Mouse (Mus musculus) skeletal muscle tissue, adult 2 months (tissue): ENCODE measurements around the gene Ift122.
"Not testable (repeated sequence)": the region's sequence is repeated elsewhere in the genome, so short reads cannot be mapped to it uniquely, and the experiment has no call there.

Experiments used
- DNase-seq: peaks from one replicate; pipeline ENCODE4 v3.0.0-alpha.2; 2012; ENCODE audit warnings: low read depth, low spot score

Gene Ift122

DNA sequence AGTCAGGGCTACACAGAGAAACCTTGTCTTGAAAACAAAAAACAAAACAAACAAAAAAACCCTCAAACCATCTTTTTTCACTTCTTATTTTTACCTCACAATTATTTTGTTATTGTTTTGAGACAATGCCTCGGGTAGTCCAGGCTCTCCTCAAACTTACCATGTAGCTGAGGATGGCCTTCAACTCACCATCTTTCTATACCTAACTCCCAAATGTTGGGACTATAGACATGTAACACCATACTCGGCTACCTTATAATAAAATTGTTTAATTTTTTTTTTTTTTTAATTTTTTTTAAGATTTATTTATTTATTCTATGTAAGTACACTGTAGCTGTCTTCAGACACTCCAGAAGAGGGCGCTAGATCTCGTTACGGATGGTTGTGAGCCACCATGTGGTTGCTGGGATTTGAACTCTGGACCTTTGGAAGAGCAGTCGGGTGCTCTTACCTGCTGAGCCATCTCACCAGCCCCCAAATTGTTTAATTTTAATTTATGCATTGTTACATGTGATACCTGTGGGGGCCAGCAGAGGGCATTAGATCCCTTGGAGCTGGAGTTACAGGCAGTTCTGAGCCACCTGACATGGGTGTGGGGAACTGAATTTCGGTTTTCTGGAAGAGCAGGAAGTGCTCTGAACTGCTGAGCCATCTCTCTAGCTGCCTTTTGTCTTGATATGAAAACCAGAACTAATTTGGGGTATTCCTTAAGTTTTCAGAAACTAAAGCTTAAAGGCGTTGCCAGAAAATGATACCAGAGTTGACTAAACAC lies 6.4 kb upstream of the Ift122 start:
- peak; percentile 52 for DNase-seq

DNA sequence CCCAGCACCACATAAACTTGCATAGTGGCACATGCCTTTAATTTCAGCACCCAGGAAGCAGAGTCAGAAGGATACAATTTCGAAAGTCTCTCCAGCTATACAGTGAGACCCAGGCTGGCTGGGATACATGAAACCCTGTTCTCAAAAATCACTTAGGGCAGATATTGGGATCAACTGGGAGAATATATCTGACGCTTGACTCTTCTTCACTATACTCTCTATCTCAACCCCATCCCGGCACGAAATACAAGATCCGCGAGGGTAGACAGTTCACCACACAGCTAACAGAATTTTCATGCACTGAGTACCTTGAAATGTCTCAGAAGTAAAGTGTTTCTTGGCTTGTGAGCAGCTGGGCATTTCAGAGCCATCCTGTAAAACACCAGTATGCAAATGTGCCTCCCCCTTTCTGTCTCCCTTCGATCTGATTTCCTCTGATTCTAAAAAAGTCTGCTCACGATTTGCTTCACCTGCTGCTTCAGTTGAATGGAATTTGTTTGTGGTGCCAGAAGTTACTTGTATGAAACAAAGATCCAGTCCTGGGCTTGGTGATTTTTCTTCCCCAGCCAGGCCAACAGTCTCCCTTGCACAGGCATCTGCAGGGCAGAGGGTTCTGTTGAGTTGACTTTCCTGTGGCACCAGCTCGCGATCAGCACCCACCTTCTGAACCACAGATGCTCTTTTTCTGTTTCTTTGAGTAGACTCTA lies 4.5 kb upstream of the Ift122 start:
- DNase-seq: no peak

DNA sequence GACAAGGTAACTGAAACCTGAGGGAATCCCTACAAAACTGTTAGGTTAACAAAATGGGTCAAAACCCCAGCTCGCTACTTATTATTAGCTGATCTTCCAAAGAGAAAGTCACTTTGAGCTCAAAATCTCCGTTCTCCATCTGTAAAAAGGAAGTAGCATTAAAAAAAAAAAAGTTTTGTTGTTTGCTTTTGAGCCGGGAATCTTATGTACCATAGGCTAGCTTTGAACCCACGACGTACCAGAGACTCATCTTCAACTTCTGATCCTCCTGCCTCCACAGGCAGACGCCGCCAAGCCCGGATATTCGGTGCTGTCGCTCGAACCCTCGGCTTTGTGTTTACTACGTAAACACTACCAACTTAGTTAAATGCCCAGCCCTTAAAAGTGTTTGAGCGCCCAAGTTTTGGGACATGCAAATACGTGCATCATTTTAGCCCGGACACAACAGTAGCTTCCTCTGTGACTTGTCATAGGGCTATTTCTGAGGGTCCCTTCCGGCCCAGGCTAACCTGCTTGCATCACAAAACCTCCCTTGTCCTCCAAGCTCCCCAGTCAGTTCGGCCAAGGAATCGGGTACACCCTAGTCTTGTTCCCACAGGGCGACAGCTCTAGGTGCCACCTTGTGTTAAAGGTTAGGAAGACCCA lies 702 bp upstream of the Ift122 start:
- DNase-seq: no peak

DNA sequence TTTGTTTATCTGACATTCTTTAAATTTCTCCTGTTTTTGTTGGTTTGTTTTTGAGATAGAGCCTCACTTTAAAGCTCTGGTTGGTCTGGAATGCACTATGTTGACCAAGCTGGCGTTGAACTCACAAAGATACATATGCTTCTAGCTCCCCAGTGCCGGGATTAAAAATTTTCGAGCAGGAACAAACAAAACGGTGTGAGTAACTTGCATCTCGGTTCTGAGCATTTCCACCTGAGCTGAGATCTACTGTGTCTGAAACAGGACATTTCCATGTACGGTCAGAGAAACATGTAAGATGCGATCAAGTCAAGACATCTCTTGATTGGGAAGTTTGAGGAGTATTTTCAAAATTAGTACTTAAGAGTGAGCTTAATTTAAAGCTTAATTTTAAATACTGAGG lies 715 bp downstream of the Ift122 start:
- no peak for DNase-seq

DNA sequence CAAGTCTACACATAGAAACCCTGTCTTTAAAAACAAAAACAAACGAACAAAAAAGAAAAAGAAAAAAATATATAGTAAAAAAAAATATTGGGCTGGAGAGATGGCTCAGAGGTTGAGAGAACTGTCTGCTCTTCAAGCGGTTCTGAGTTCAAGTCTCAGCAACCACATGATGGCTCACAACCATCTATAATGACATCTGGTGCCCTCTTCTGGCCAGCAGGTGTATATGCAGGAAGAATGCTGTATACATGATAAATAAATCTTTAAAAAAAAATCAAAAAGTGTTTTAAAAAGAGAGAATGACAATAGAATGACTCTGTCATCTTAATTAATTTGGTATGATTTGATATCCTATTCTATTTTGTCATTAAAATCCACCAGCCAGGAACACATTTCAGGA lies 1.2 kb downstream of the Ift122 start:
- no peak for DNase-seq

DNA sequence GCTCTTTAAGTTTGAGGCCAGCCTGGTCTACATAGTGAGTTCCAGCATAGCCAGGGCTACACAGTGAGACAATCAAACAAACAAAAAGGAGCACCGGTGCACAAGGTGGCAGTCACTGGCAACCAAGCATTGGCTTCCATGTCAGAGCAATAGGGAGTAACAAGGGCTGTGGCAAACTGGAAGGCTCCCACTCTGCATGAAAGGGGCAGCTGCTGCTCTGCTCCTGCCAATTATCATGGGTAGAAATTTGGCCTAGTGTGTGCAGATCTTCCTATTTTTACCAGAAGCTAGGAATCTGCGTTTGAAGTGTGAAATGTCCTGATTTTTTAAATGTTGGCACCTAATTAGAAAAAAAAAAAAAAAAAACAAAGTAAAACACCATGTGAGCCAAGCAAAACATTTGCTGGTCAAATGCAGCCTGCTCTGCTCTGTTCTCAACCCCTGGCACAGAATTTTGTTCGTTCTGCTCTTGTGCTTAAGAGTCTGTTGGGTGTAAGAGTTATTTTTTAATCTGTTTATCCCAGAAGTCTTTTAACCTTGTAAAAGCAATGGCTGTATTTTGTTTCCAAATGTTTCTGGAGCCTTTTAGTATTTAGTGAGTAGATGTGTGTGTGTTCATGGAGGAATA lies 2.6 kb downstream of the Ift122 start:
- DNase-seq: no peak

DNA sequence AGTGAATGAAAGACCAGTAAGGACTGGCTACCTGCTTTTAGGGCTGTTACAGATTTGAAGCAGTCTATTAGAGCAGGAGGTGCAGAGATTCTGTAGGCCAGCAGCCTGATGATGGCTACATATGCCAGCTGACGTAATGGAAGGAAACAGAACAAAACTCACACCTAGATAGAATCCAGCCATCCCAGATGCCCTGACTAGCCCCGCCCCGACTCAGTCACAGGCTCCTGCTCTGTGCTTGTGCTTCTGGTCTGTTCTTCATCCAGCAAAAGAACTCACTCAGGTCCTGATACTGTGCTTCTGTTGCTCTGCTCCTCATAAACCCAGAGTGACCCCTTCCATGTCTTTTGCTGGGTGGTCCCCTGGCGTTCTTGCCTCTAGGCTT lies 3.1 kb downstream of the Ift122 start:
- no peak for DNase-seq

DNA sequence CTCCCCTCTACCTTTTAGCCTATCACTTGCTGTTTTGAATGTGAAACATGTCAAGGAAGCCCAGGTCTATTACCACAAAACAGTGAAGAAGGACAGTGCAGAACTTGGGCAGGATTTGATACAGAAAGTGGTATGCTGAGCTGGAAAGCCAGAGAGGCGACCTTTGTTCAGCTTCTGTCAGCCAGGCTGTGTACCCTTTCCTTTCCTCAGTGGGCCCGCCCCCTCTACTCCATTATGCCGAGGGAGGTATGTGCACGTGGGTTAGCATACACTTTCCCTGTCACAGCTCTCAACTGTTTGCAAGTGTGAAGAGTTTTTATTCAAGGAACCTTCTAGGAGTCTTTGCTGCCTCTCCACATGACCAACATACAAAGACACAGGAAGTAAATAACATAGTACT lies 6.0 kb downstream of the Ift122 start:
- DNase-seq: no peak

DNA sequence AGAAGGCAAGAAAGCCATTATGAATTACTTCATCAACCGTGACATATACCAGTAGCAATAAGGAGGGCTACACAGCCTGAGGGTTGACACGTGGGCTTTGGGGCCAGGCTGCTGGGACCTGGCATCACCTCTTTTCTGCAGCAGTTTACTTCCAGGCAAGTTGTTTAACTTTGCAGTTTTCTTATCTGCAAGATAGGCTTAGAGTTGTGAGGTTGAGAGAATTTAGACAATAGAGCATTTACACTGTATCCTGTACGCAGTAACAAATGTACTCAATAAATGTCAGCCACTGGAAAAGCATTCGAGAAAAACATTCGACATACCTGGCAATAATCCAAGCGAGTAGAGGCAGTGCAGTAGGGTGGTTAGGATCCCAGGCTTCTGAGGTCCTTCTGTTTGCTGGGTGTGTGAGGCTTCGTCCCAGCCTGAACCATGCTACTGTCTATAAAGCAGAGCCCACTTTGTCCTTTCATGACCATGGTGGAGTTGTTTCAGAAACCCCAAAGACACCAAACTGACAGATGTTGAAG lies 6.8 kb downstream of the Ift122 start:
- no peak for DNase-seq

DNA sequence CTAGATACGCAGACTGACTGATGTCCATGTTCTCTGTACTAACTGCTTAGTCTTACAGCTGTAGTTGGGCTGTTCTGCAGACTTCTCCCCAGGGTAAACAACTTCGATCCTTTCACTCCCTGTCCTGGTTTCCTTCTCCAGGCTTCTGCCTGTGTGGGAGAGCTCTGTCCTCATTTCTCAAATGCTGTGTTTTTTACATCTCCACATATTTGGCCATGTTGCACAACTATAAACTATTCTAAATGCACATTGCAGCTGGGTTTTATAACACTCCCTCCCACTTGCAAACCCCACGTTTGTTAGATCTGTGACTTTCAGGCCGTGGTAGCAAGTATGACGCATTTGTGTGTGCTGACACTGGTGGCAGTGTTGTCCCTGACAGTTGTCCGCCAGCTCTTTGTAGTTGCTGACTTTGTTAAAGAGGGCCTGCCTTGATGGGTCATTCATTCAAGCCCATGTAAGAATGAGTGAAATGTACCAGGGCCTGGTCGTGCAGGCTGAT lies 10.1 kb downstream of the Ift122 start:
- DNase-seq: no peak

DNA sequence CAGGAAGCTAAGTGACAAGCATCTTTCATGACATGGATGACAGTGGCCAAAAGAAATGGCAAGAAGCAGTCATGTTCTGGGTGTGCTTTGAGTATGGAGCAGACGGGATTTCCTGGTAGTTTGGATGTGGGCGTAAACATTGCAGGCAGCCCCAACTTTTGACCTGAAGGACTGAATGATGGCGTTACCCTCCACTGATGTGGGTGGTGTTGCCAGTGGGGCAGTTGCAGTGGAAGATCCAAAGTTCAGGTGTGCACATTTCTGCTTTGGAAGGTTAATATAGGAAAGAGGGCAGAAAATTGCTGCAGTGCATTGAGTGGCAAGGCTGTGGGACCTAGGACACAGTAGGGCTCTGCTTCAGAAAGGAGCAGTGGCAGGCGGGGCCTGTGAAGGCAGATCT lies 12.0 kb downstream of the Ift122 start:
- DNase-seq: no peak

DNA sequence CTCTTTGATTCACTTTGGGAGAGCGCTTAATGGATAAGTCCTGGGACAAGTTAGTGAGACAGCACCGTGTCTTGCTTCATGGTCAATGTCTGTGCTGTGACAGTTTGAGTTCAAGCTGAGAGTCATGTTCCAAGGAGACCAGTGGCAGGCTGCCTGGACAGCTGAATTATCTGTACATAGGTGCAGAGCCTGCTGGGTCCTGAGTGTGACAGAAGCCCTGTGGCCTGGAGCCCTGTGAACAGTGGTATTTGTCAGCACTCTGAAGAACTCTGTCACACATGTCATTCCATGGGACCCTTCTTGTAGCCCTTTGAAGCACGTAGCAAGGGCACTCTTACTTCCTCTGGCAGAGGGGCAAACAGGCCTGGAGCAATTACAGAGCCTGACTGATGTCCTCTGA lies 13.9 kb downstream of the Ift122 start:
- DNase-seq: not testable (repeated sequence)

DNA sequence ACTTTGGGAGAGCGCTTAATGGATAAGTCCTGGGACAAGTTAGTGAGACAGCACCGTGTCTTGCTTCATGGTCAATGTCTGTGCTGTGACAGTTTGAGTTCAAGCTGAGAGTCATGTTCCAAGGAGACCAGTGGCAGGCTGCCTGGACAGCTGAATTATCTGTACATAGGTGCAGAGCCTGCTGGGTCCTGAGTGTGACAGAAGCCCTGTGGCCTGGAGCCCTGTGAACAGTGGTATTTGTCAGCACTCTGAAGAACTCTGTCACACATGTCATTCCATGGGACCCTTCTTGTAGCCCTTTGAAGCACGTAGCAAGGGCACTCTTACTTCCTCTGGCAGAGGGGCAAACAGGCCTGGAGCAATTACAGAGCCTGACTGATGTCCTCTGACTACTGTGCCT lies 18.0 kb downstream of the Ift122 start:
- DNase-seq: not testable (repeated sequence)

DNA sequence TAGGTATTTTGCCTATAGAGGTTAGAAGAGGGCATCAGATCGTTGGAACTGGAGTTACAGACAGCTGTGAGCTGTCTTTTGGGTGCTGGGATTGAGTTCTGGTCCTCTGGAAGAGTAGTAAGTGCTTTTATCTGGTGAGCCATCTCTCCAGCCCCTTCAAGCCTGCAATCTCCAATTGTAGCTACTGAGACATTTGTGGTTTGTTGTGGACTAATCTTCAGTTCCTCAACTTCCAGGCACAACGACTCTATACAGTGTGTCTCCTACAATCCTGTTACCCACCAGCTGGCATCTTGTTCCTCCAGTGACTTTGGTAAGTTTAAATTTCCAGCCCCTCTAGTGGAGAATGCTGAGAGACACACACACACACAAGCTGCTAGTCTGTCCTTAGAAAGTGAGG lies 24.0 kb downstream of the Ift122 start:
- no peak for DNase-seq

DNA sequence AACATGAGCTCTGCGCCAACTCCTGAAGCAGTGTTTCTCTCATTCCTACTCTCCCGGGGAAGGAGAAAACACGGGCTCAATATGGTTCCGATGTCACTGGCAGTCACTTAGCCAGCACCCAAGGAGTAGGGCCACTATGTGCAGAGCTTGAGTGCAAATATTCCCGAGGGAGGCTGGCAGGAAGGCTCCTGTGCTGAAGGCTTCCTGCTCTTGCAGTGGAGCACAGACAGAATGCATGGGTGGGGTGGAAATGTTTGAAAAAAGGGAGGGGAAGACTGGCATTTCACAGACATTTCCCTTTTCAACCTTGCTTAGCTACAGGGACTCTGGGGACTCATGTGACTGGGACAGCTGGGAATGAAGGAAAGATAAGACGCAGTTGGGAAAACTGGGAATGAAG lies 25.4 kb downstream of the Ift122 start:
- DNase-seq: no peak

DNA sequence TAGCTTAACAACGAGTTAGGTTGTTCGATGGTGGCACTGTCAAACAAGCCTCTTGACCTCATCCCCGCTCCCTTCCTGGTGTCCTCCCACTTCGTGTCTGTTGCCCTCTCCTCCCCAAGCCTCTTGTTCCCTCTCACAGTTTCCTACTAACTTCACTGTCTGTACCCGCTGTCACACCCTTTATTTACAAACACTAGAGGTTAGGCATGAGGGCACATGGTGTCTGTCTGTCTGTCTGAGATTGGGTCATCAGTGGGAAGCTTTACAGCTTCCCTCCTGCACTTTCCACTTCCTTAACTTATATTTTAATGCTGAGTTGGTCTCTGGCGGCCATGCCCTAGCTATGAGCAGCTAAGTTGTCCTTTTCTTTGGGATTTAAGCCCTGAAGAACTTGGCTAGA lies 26.5 kb downstream of the Ift122 start:
- no peak for DNase-seq

DNA sequence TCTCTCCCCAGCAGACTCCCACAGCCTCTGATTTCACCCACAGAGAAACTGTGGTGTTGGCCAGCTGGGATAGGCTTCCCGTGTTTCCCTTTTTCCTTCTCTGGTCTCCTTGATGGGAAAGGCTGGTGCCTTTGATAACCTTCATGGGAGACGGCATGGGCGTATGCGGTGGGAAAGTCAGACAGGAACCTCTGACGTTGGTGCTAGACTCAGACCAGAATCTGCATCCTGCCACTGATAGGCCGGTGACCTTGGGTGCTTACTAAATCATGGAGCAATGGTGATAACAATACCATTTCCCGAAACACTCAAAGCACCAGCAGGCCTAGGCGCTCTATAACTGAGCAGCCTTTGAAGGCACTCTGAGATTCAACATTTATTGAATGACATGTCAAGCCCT lies 27.5 kb downstream of the Ift122 start:
- DNase-seq: no peak

DNA sequence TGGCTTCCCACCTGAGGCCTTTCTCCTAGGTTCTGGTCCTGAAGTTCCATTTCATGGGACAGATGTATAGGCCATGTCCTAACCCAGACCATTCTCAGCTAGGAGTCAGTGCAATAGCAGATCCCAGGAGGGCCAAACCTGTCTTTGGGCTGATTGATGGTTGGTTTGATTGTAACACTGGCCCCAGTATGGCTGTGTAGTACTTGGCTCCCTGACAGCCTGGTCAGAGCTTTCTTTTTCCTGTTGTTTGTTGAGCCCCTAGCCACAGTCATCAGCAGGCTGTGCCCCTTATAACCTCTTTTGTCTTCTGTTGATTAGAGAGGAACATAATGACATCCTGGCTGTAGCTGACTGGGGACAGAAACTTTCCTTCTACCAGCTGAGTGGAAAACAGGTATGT lies 30.7 kb downstream of the Ift122 start:
- no peak for DNase-seq

DNA sequence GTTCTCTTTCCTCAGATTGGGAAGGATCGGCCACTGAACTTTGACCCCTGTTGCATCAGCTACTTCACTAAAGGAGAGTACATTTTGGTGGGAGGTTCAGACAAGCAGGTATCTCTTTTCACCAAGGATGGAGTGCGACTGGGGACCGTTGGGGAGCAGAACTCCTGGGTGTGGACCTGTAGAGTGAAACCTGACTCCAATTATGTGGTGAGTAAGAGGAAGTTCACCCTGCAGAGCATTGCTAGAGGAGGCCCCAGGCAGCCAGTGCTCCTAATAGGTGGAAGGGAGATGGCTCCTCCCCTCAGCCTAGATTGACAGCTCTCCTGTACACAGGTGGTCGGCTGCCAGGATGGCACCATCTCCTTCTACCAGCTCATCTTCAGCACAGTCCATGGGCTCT lies 33.6 kb downstream of the Ift122 start:
- DNase-seq: no peak

DNA sequence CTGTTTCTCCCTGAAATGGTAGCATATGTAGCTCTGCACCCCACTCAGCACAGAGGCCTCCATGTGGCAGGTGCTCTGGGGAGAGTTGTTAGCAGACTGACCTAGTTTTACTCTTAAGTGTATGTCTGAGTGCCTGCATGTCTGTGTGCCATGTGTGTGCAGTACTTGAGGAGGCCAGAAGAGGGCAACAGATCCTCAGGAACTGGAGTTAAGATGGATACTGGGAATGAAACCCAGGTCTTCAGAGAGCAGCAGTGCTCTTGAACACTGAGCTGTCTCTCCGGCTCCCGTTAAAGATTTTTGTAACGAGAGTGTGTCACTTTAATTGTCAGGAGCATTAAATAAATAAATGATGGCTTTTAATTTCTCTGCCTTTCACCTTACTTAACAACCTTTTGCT lies 35.0 kb downstream of the Ift122 start:
- DNase-seq: no peak

DNA sequence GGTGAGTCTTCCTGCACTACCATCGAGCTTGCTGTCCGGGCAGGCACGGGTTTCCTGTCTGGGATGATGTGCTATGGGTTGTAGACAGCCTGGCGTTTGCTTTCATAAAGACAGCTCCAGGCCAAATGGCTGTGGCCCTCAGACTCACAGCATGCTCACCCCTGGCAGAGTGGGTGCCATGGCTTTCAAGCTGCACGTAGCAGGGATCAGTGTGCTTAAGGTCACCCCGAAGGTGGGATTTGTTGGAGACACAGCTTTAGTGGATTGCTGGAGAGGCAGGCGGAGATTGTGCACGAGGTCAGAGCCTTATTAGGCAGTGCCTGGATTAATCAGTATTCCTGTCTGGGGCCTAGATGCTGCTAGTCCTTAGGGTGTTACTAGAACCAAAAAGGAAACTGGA lies 37.3 kb downstream of the Ift122 start:
- DNase-seq: no peak

DNA sequence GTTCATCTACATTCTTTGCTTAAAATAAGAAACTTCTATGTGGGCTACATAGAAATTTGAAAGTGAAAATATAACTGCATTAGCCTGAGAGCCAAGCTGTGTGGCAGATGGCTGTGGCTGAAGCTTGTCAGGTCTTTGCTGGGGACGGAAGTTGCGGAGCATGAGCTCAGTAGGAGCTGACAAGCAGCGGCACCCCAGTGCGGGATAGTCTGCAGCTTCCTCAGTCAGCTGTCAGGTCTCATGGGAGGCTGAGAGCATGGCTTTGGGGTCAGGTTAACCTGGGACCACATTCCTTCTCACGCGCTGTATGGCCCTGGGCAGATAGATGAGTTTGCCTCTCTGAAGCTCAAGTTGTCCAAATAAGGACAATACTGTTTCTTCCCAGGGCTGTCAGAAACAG lies 37.8 kb downstream of the Ift122 start:
- no peak for DNase-seq
